Mouse (Mus musculus) liver, adult (tissue): ENCODE results near the gene Hand2.

ENCODE experiments used
- GATA4 ChIP-seq: IDR thresholded peaks from 2 replicates; pipeline ENCODE4 v1.6.1; 2014; ENCODE audit warnings: mild to moderate bottlenecking, low read length; ENCODE audit not compliant: insufficient replicate concordance

The Hand2 gene

GRCm38 (mm10) chr8:57332676-57333482 lies 12.1 kb downstream of the Hand2 start:
- TF ChIP-seq GATA4, result no peak

GRCm38 (mm10) chr8:57333483-57333770 lies 12.6 kb downstream of the Hand2 start:
- no peak for TF ChIP-seq GATA4

- TF ChIP-seq GATA4, result no peak
These were observed 13.2 kb downstream of the Hand2 start for GRCm38 (mm10) chr8:57333795-57334551.

- TF ChIP-seq GATA4, result no peak
These were observed 13.9 kb downstream of the Hand2 start for GRCm38 (mm10) chr8:57334714-57335113.

DNA sequence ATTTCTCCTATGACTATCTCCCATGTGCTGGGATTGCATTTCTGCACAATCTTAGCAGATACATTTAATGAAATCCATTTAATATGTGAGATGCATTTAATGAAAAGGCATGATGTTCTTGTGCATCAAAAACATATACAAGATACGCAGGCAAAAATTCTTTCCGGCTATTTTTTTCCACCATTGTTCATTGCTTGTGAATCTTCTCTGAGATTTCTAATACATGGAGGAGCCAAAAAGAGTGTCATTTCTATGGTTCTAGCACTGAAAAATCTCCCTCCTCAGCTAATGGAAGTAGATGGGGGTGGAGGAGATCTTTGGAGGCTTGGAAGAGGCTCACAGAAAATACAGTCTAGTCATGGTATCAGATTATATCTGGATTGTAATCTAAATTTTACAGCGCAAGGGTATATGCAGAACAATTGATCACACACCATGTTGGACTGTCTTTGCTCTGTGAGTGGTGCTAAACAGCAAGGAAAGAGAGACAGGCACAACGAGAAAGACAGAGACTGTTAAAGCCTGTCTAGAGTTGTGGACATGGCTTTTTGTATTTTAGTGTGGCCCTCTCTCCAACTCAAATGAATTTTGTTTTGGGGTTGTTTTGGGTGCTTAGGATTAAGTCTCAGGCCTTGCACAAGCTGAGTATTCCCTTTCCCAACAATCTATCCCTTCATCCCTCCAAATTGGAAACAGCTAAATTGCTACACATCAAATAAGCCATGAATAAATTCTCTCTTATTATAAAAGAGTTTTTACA lies 16.7 kb downstream of the Hand2 start:
- TF ChIP-seq GATA4, result no peak

GRCm38 (mm10) chr8:57339711-57340650 lies 19.2 kb downstream of the Hand2 start:
- no peak for TF ChIP-seq GATA4

DNA sequence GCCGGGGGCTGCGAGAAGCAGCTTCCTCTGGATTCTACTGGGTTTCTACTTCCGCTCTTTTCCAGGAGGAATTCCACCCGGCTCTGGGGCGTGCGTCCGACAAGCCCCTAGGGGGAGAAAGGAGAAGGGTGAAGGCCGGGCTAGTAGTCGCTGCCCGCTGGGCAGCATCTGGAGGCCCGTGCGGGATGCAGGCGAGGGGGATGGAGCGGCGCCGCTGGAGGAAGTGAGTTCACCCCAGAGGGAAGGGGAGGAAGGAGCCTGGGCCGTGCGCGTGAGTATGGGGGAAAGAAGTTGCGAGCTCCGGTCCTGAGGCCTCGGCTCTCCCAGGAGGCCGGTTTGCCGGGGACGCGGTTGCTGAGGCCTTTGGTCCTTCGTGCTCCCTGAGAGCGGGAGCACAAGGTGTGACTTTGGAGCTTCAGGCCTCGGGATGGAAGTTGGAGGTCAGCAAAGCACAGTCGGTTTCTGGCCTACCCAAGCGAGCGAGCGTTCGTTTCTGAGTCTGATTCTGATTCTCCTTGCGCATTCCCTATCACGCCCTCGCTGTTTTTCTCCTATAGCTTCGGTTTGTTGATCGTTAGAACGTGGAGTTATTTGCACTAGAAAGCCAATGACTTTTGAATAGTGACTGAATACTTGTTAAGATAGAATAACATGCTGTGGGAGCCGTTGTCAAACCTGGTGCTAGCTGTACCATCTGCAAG lies 20.2 kb downstream of the Hand2 start:
- no peak for TF ChIP-seq GATA4

GRCm38 (mm10) chr8:57341541-57341840 lies 20.7 kb downstream of the Hand2 start:
- TF ChIP-seq GATA4, result no peak

DNA sequence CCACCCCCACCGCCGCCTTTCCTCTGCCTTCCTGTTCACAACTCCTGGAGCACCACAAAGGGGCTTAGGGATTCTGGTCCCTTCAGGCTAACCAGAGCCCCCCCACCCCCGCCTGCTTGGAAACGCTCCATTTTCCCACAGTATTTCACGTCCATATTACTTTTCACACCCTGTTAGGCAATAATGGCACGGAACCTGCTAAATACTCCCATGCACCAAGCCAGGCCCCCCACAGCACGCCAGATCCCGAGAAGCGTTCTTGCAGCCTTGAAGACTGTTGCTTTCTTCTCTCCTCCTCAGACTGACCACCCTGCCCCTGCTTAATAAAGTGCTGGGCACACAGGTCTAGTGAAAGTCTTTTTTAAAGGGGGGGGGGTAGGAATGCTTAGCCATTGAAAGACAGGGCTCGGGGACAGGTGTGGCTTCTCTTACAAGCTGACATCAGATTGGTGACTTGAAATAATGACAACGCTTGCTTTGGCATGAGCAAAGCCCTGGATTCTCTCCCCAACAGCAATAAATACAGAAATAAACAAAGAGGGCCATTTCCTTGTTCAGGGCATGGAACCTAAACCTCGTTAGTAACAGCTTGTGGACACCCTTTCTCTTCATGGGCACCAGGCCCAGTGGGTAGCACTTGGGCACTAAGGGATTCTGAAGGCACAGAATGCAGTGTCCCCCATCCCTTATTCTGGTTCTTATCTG lies 21.8 kb downstream of the Hand2 start:
- TF ChIP-seq GATA4, result no peak

DNA sequence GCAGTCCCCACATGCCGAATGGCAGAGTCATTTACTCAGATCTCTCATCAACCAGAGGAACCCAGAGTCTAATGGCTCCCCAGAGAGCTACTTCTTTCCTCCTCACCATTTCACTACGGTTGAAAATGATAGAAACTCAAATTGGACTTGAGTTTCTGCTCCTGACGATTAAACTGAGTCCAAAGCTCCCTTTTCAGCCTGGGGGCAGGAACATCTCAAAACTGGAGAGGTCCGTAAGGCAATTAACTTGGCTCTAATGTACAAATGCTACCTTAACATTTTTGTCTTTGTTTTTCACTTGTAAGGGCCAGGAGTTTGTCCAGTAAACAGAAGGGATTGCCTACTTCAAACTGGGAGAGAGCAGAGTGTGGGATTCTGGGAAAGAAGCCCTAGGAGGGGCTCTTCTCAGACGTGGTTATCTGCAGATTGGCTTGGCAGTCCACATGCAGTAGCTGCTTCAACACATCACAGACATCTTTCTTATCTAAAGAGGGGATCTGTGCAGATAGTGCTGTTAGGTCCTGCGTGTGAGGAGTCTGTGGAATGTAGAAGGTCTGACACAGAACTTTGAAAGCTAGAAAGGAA lies 23.0 kb downstream of the Hand2 start:
- no peak for TF ChIP-seq GATA4

- TF ChIP-seq GATA4, result no peak
These were observed 24.4 kb downstream of the Hand2 start for GRCm38 (mm10) chr8:57344956-57345870.

DNA sequence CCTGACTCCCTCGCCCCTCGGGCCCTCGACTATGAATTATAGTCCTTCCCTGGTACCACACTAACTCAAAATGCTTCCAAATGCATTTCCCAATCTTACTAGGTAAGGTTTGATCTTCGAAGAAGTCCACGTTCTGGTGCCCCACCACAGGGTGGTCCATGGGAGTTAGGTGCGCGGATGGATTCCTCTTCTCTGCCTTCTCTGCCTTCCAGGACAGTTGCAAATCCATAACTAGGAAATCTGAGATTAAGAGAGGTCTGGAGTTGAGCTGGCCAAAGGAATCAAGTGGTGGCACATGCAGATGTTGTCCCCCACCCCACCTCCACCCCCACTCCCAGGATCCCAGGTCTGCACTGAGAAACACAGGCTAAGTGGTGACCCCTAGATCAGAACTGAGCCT lies 25.6 kb downstream of the Hand2 start:
- no peak for TF ChIP-seq GATA4
